Mouse (Mus musculus) limb, embryonic 11.5 days (tissue): ENCODE measurements around the gene Asic1. TPM values are rescaled to one million over a fixed set of nuclear protein-coding genes. Genes with fewer than 3 reads are reported as not detected.

Experiments used
- ATAC-seq: fragments of 200-750 bp; cut with Nextera tagmentation; 2 replicates; pipeline ENCODE4 v1.8.0; 2017; ENCODE audit warnings: low read depth; ENCODE audit not compliant: insufficient number of reproducible peaks, low FRiP score, low TSS enrichment
- DNase-seq: peaks from one replicate; pipeline ENCODE4 v3.0.0-alpha.2; 2015; ENCODE audit warnings: low spot score
- H3K27ac ChIP-seq: fragments of 300-500 bp; sonication (generic); replicated peaks from 2 replicates; pipeline ENCODE4 v1.5.1; 2014; ENCODE audit warnings: low read depth, mild to moderate bottlenecking, low read length
- H3K27me3 ChIP-seq: fragments of 300-500 bp; sonication (generic); 2 replicates; pipeline ENCODE4 v1.6.1; 2014; ENCODE audit warnings: mild to moderate bottlenecking, low read length, mixed read lengths; ENCODE audit not compliant: control insufficient read depth, insufficient read depth
- H3K36me3 ChIP-seq: fragments of 300-500 bp; sonication (generic); 2 replicates; pipeline ENCODE4 v1.6.1; 2014; ENCODE audit warnings: mild to moderate bottlenecking, low read length, moderate library complexity, mixed read lengths; ENCODE audit not compliant: control insufficient read depth, insufficient read depth
- H3K4me1 ChIP-seq: fragments of 300-500 bp; sonication (generic); 2 replicates; pipeline ENCODE4 v1.6.1; 2014; ENCODE audit warnings: low read length, mixed read lengths; ENCODE audit not compliant: control insufficient read depth, insufficient read depth
- H3K4me2 ChIP-seq: fragments of 300-500 bp; sonication (generic); 2 replicates; pipeline ENCODE4 v1.6.1; 2014; ENCODE audit warnings: low read depth, mild to moderate bottlenecking, moderate library complexity; ENCODE audit not compliant: severe bottlenecking
- H3K4me3 ChIP-seq: fragments of 300-500 bp; sonication (generic); 2 replicates; pipeline ENCODE4 v1.5.1; 2014; ENCODE audit warnings: low read depth, low read length
- H3K9ac ChIP-seq: fragments of 300-500 bp; sonication (generic); 2 replicates; pipeline ENCODE4 v1.6.1; 2014; ENCODE audit warnings: mild to moderate bottlenecking, low read length
- H3K9me3 ChIP-seq: fragments of 300-500 bp; sonication (generic); 2 replicates; pipeline ENCODE4 v1.6.1; 2016; ENCODE audit warnings: low read length; ENCODE audit not compliant: control insufficient read depth
- WGBS: fragments of 180-500 bp; shearing (Covaris S2); extraction: QIAGEN DNeasy Blood & Tissue Kit; methylation state at CpG from one replicate; pipeline ENCODE4 v1.1.7; 2014; 5-methylcytosine and 5-hydroxymethylcytosine counted together
- polyA plus RNA-seq: library from polyadenylated mRNA; unstranded; fragments of >200 nt; fragmentation: Nextera tagmentation; extraction: Ambion mirVana; gene quantifications from 2 replicates; pipeline ENCODE4 v1.2.1, GENCODE M21; 2014

Gene Asic1
- polyA plus RNA-seq, 1 experiment from 2014 or later = 0.64 TPM

- Histone ChIP-seq H3K27me3 (peaks cover 32% of the 10 kb centered on the region), H3K9ac (no peak overlapping the region), H3K4me2 (no peak overlapping the region), H3K27ac (no peak overlapping the region), H3K9me3 (no peaks in the 10 kb centered on the region), H3K4me3 (no peak overlapping the region), H3K36me3 (no peaks in the 10 kb centered on the region), H3K4me1 (peaks cover 4% of the 10 kb centered on the region; the same call in 1 of the 2 replicates)
- ATAC-seq (no peak), DNase-seq (no peak)
- WGBS = 40% methylated on average over 9 of the region's 9 CpGs
Measured at GRCm38 (mm10) chr15:99655956-99656355, 14.2 kb upstream of the Asic1 start.

- Histone ChIP-seq H3K4me1 (peaks cover 3% of the 10 kb centered on the region; the same call in 1 of the 2 replicates), H3K9me3 (no peaks in the 10 kb centered on the region), H3K4me2 (no peak overlapping the region), H3K36me3 (no peaks in the 10 kb centered on the region), H3K9ac (no peak overlapping the region), H3K4me3 (no peak overlapping the region), H3K27me3 (peaks cover 27% of the 10 kb centered on the region), H3K27ac (no peak overlapping the region)
- DNase-seq (no peak), ATAC-seq (no peak)
- WGBS = 53% methylated on average over 2 of the region's 2 CpGs
Measured at GRCm38 (mm10) chr15:99658437-99658836, 11.7 kb upstream of the Asic1 start.

DNA sequence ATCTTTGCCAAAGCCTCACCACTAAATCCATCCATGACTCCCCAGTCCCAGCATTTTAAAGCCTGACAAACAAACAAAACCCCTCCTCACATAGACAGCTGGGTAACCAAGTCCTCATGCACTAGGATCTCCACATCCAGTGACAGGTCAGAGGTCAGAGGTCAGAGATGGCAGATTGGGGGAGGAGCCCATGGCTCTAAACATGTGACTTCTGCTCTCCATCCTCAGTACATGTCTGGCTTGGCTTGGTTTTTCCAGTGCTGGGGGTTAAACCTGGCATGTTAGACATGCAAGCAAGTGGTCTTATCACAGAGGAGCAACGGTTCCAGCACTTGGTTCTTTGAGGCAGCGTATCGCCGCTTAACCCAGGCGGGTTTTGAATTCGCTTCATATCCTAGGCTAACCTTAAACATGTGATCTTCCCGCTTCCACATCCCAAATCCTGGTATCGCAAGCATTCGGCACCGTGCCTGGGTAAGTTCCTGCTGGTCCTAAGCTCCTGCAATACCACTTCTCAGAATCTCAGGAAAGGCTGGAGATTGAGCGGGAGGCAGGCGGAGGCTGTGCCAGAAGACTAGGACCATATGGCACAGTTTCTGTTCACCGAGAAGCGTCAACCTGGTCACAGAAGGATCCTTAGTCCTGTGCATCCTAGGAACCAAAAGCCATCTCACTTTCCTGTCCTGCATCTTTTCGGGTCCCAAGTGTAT is 8.9 kb upstream of the Asic1 start:
- WGBS = 93% methylated on average over 15 of the region's 15 CpGs
- no peak overlapping the region for H3K4me2 ChIP-seq
- H3K36me3 ChIP-seq = no peaks in the 10 kb centered on the region
- peaks cover 11% of the 10 kb centered on the region for H3K4me1 ChIP-seq
- H3K9ac ChIP-seq = no peak overlapping the region
- no peak for ATAC-seq
- no peak overlapping the region for H3K27ac ChIP-seq
- no peak overlapping the region for H3K4me3 ChIP-seq
- no peak for DNase-seq
- peaks cover 20% of the 10 kb centered on the region for H3K27me3 ChIP-seq
- H3K9me3 ChIP-seq = no peaks in the 10 kb centered on the region

GRCm38 (mm10) chr15:99662371-99662770 is 7.8 kb upstream of the Asic1 start:
- DNase-seq (no peak), ATAC-seq (no peak)
- H3K9ac ChIP-seq = no peak overlapping the region
- 30% methylated on average over 7 of the region's 7 CpGs for WGBS
- no peak overlapping the region for H3K4me2 ChIP-seq
- H3K27me3 ChIP-seq = peaks cover 25% of the 10 kb centered on the region
- H3K36me3 ChIP-seq = no peaks in the 10 kb centered on the region
- H3K4me3 ChIP-seq = no peak overlapping the region
- no peaks in the 10 kb centered on the region for H3K9me3 ChIP-seq
- no peak overlapping the region for H3K27ac ChIP-seq
- H3K4me1 ChIP-seq = peaks cover 11% of the 10 kb centered on the region

GRCm38 (mm10) chr15:99663964-99664599 is 6.1 kb upstream of the Asic1 start:
- no peak overlapping the region for H3K27ac ChIP-seq
- ATAC-seq (no peak; the same call in 1 of the 2 replicates), DNase-seq (peak; percentile 41)
- peaks cover 25% of the 10 kb centered on the region for H3K27me3 ChIP-seq
- H3K9me3 ChIP-seq = no peaks in the 10 kb centered on the region
- peak overlapping the region; percentile 43; the same call in 1 of the 2 replicates for H3K9ac ChIP-seq
- WGBS = 3% methylated on average over 17 of the region's 17 CpGs
- no peaks in the 10 kb centered on the region for H3K36me3 ChIP-seq
- H3K4me2 ChIP-seq = peak overlapping the region; percentile 83
- H3K4me1 ChIP-seq = peaks cover 11% of the 10 kb centered on the region
- peak overlapping the region; percentile 39 for H3K4me3 ChIP-seq

GRCm38 (mm10) chr15:99664600-99665451 is 5.3 kb upstream of the Asic1 start:
- H3K36me3 ChIP-seq = no peaks in the 10 kb centered on the region
- no peak overlapping the region for H3K27ac ChIP-seq
- peaks cover 32% of the 10 kb centered on the region for H3K27me3 ChIP-seq
- H3K4me1 ChIP-seq = peaks cover 11% of the 10 kb centered on the region
- DNase-seq (peak; percentile 64), ATAC-seq (peak; percentile 33; the same call in 1 of the 2 replicates)
- H3K4me3 ChIP-seq = peak overlapping the region; percentile 39
- peak overlapping the region; percentile 43; the same call in 1 of the 2 replicates for H3K9ac ChIP-seq
- H3K4me2 ChIP-seq = peak overlapping the region; percentile 83
- under 1% methylated on average over 37 of the region's 52 CpGs for WGBS
- no peaks in the 10 kb centered on the region for H3K9me3 ChIP-seq

- Histone ChIP-seq H3K4me3 (no peak overlapping the region), H3K4me1 (peaks cover 11% of the 10 kb centered on the region), H3K27ac (no peak overlapping the region), H3K4me2 (no peak overlapping the region), H3K9me3 (no peaks in the 10 kb centered on the region), H3K36me3 (no peaks in the 10 kb centered on the region), H3K9ac (no peak overlapping the region), H3K27me3 (peaks cover 54% of the 10 kb centered on the region)
- WGBS = 100% methylated on average over 2 of the region's 2 CpGs
- ATAC-seq (no peak), DNase-seq (no peak)
Measured at GRCm38 (mm10) chr15:99667544-99667943, 2.6 kb upstream of the Asic1 start.

GRCm38 (mm10) chr15:99668881-99669280 is 1.3 kb upstream of the Asic1 start:
- H3K4me3 ChIP-seq = no peak overlapping the region
- under 1% methylated on average over 12 of the region's 12 CpGs for WGBS
- no peak overlapping the region for H3K27ac ChIP-seq

More at GRCm38 (mm10) chr15:99668881-99669280, 1.3 kb upstream of the Asic1 start:
- Histone ChIP-seq H3K9me3 (no peaks in the 10 kb centered on the region), H3K9ac (no peak overlapping the region), H3K4me2 (no peak overlapping the region), H3K4me1 (peaks cover 11% of the 10 kb centered on the region), H3K36me3 (no peaks in the 10 kb centered on the region), H3K27me3 (peaks cover 54% of the 10 kb centered on the region)
- peak; percentile 83 for DNase-seq
- ATAC-seq = no peak
